In genomic region chr4:131163782-131164315, GRCm38 (mm10) we compare ENCODE assay signal across 26 mouse cellular contexts.
A peak's percentile ranks its signal among the peaks of the same experiment; 100 is the strongest.
DNase-seq lines count a peak whose midpoint lies in the region; ATAC-seq lines count a peak whose summit lies in the region.
"Had no signal": no experiment of that assay in that cellular context is flagged by ENCODE, and none has a peak within 500 bp of the region (broad histone marks: within the 10 kb centered on the region; RNA-seq: fewer than 3 reads in every experiment).

No protein-coding gene starts in this region.

- DNase-seq in midbrain, embryonic 10.5 days (ENCODE audit: low spot score), result peak; percentile 27
- peak; percentile 31 for DNase-seq in embryo, embryonic 10.5 days (ENCODE audit: low spot score)
- DNase-seq in retina, postnatal 1 day, result peak; percentile 84
- DNase-seq in cerebellum, postnatal 4 days (ENCODE audit: low spot score in 2 of 2), result no peak
- DNase-seq: adrenal gland, postnatal 14 days; cerebellum, adult 11-12 months; cerebellum, adult 9-11 months; gastrocnemius, adult 2 months; gastrocnemius, postnatal 36 days; heart, adult 18-20 months; heart, postnatal 10 days; kidney, adult 9 months; kidney, postnatal 14 days; liver, postnatal 0 days; lung, postnatal 36 days; thymus, postnatal 4 days had no signal

- ATAC-seq in forebrain, embryonic 12.5 days (ENCODE audit: low FRiP score), result no peak
- ATAC-seq in forebrain, embryonic 15.5 days (replicated peaks), result no peak
- ATAC-seq in midbrain, embryonic 16.5 days, result no peak
- ATAC-seq: intestine, postnatal 0 days; liver, embryonic 12.5 days; liver, postnatal 0 days had no signal

- no peak overlapping the region for H3K4me2 ChIP-seq in forebrain, embryonic 12.5 days
- no peak overlapping the region for H3K4me2 ChIP-seq in forebrain, embryonic 15.5 days (replicated peaks)
- no peak overlapping the region for H3K4me2 ChIP-seq in midbrain, embryonic 16.5 days (ENCODE audit: low read length)
- H3K4me2 ChIP-seq: embryonic facial prominence, embryonic 12.5 days; heart, embryonic 13.5 days; limb, embryonic 13.5 days; liver, embryonic 12.5 days; neural tube, embryonic 12.5 days had no signal

- H3K36me3 ChIP-seq in forebrain, embryonic 12.5 days (replicated peaks), result no peaks in the 10 kb centered on the region
- no peaks in the 10 kb centered on the region for H3K36me3 ChIP-seq in forebrain, embryonic 15.5 days
- H3K36me3 ChIP-seq in midbrain, embryonic 10.5 days, result no peaks in the 10 kb centered on the region
- no peaks in the 10 kb centered on the region for H3K36me3 ChIP-seq in midbrain, embryonic 16.5 days (ENCODE audit: control insufficient read depth, insufficient read depth, low read length)
- H3K36me3 ChIP-seq: embryonic facial prominence, embryonic 12.5 days; heart, embryonic 13.5 days; limb, embryonic 13.5 days; liver, embryonic 12.5 days; neural tube, embryonic 12.5 days had no signal

- 15% methylated on average over 7 of the region's 7 CpGs for WGBS in forebrain, embryonic 12.5 days
- WGBS in forebrain, embryonic 15.5 days, result 8% methylated on average over 7 of the region's 7 CpGs
- WGBS in midbrain, embryonic 10.5 days, result 38% methylated on average over 7 of the region's 7 CpGs
- 8% methylated on average over 7 of the region's 7 CpGs for WGBS in midbrain, embryonic 16.5 days

- H3K4me1 ChIP-seq in forebrain, embryonic 12.5 days, result peaks cover 40% of the 10 kb centered on the region
- peaks cover 30% of the 10 kb centered on the region for H3K4me1 ChIP-seq in forebrain, embryonic 15.5 days
- H3K4me1 ChIP-seq in midbrain, embryonic 10.5 days, result peaks cover 35% of the 10 kb centered on the region
- peaks cover 25% of the 10 kb centered on the region for H3K4me1 ChIP-seq in midbrain, embryonic 16.5 days (ENCODE audit: control insufficient read depth, insufficient read depth, low read length)
- H3K4me1 ChIP-seq: liver, embryonic 12.5 days had no signal

- no peak overlapping the region for H3K9ac ChIP-seq in forebrain, embryonic 12.5 days
- no peak overlapping the region for H3K9ac ChIP-seq in forebrain, embryonic 15.5 days (replicated peaks)
- H3K9ac ChIP-seq in midbrain, embryonic 16.5 days (ENCODE audit: low read depth, low read length), result no peak overlapping the region
- H3K9ac ChIP-seq: embryonic facial prominence, embryonic 12.5 days; heart, embryonic 13.5 days; limb, embryonic 13.5 days; liver, embryonic 12.5 days; liver, postnatal 0 days; neural tube, embryonic 12.5 days had no signal

- no peak overlapping the region for H3K4me3 ChIP-seq in forebrain, embryonic 12.5 days (replicated peaks)
- no peak overlapping the region for H3K4me3 ChIP-seq in forebrain, embryonic 15.5 days
- H3K4me3 ChIP-seq in midbrain, embryonic 10.5 days, result no peak overlapping the region
- no peak overlapping the region for H3K4me3 ChIP-seq in midbrain, embryonic 16.5 days (ENCODE audit: low read depth, low read length)
- H3K4me3 ChIP-seq: embryonic facial prominence, embryonic 12.5 days; gastrocnemius, adult 2 months; heart, embryonic 13.5 days; limb, embryonic 13.5 days; liver, embryonic 12.5 days; myocyte; neural tube, embryonic 12.5 days had no signal

- H3K27me3 ChIP-seq in forebrain, embryonic 12.5 days, result peaks cover 17% of the 10 kb centered on the region; the same call in 1 of the 2 replicates
- H3K27me3 ChIP-seq in forebrain, embryonic 15.5 days, result no peaks in the 10 kb centered on the region
- peaks cover 6% of the 10 kb centered on the region; the same call in 1 of the 2 replicates for H3K27me3 ChIP-seq in midbrain, embryonic 10.5 days (ENCODE audit: low read depth, poor library complexity, severe bottlenecking)
- H3K27me3 ChIP-seq in midbrain, embryonic 16.5 days (ENCODE audit: control insufficient read depth, insufficient read depth, low read depth, low read length), result no peaks in the 10 kb centered on the region
- H3K27me3 ChIP-seq: limb, embryonic 13.5 days; liver, embryonic 12.5 days; neural tube, embryonic 12.5 days had no signal

- H3K27ac ChIP-seq in forebrain, embryonic 12.5 days, result 0 out of 2 replicates have a peak overlapping the region, but pooled peaks have one; percentile 26
- H3K27ac ChIP-seq in forebrain, embryonic 15.5 days (replicated peaks), result no peak overlapping the region
- H3K27ac ChIP-seq in midbrain, embryonic 10.5 days (replicated peaks), result 0 out of 2 replicates have a peak overlapping the region, but pooled peaks have one; percentile 7
- no peak overlapping the region for H3K27ac ChIP-seq in midbrain, embryonic 16.5 days (ENCODE audit: low read length)
- H3K27ac ChIP-seq: embryonic facial prominence, embryonic 12.5 days; gastrocnemius, adult 2 months; heart, embryonic 13.5 days; limb, embryonic 13.5 days; liver, embryonic 12.5 days; neural tube, embryonic 12.5 days had no signal

- H3K9me3 ChIP-seq in forebrain, embryonic 12.5 days, result no peaks in the 10 kb centered on the region
- H3K9me3 ChIP-seq in forebrain, embryonic 15.5 days, result no peaks in the 10 kb centered on the region
- H3K9me3 ChIP-seq in midbrain, embryonic 10.5 days (replicated peaks), result no peaks in the 10 kb centered on the region
- H3K9me3 ChIP-seq in midbrain, embryonic 16.5 days (replicated peaks; ENCODE audit: control insufficient read depth, low read length, poor library complexity, severe bottlenecking), result no peaks in the 10 kb centered on the region
- H3K9me3 ChIP-seq: embryonic facial prominence, embryonic 12.5 days; heart, embryonic 13.5 days; limb, embryonic 13.5 days; liver, embryonic 12.5 days; neural tube, embryonic 12.5 days had no signal

Comparison
In these comparisons a context has a peak if more than half of its experiments do, and no peak if none do; other contexts are left out.
1. H3K27ac ChIP-seq: peak in forebrain, embryonic 12.5 days (single experiment) and midbrain, embryonic 10.5 days (single experiment); none in forebrain, embryonic 15.5 days (single experiment) and midbrain, embryonic 16.5 days (single experiment).
2. DNase-seq: peak in midbrain, embryonic 10.5 days (single experiment), embryo, embryonic 10.5 days (single experiment) and retina, postnatal 1 day (single experiment); none in cerebellum, postnatal 4 days (0 of 2).